Mouse (Mus musculus) limb, embryonic 14.5 days (tissue): ENCODE measurements around the gene Fam19a3. TPM values are rescaled to one million over a fixed set of nuclear protein-coding genes. Genes with fewer than 3 reads are reported as not detected.
"Not testable (repeated sequence)": the region's sequence is repeated elsewhere in the genome, so short reads cannot be mapped to it uniquely, and the experiment has no call there.

Experiments used
- ATAC-seq: fragments of 200-750 bp; cut with Nextera tagmentation; 2 replicates; pipeline ENCODE4 v1.8.0; 2017; ENCODE audit warnings: low read depth, moderate number of reproducible peaks, moderate TSS enrichment; ENCODE audit not compliant: low FRiP score
- DNase-seq: peaks from one replicate; pipeline ENCODE4 v3.0.0-alpha.2; 2015; ENCODE audit warnings: low spot score
- H3K27ac ChIP-seq: fragments of 300-500 bp; sonication (generic); replicated peaks from 2 replicates; pipeline ENCODE4 v1.5.1; 2014; ENCODE audit warnings: low read depth, mild to moderate bottlenecking, low read length, moderate library complexity, mixed read lengths
- H3K27me3 ChIP-seq: fragments of 300-500 bp; sonication (generic); 2 replicates; pipeline ENCODE4 v1.6.1; 2014; ENCODE audit warnings: low read length, mixed read lengths; ENCODE audit not compliant: control insufficient read depth, insufficient read depth
- H3K36me3 ChIP-seq: fragments of 300-500 bp; sonication (generic); 2 replicates; pipeline ENCODE4 v1.6.1; 2014; ENCODE audit warnings: mild to moderate bottlenecking, low read length, moderate library complexity, mixed read lengths; ENCODE audit not compliant: control insufficient read depth, insufficient read depth
- H3K4me1 ChIP-seq: fragments of 300-500 bp; sonication (generic); 2 replicates; pipeline ENCODE4 v1.6.1; 2014; ENCODE audit warnings: antibody characterized with exemption, low read length, mixed read lengths; ENCODE audit not compliant: control insufficient read depth, insufficient read depth
- H3K4me2 ChIP-seq: fragments of 300-500 bp; sonication (generic); replicated peaks from 2 replicates; pipeline ENCODE4 v1.6.1; 2014; ENCODE audit warnings: low read depth, mild to moderate bottlenecking, low read length, moderate library complexity; ENCODE audit not compliant: severe bottlenecking
- H3K4me3 ChIP-seq: fragments of 300-500 bp; sonication (generic); replicated peaks from 2 replicates; pipeline ENCODE4 v1.5.1; 2014; ENCODE audit warnings: low read length
- H3K9ac ChIP-seq: fragments of 300-500 bp; sonication (generic); 2 replicates; pipeline ENCODE4 v1.6.1; 2014; ENCODE audit warnings: mild to moderate bottlenecking, low read depth, low read length, moderate library complexity; ENCODE audit not compliant: severe bottlenecking
- H3K9me3 ChIP-seq: fragments of 300-500 bp; sonication (generic); 2 replicates; pipeline ENCODE4 v1.6.1; 2016; ENCODE audit warnings: low read length; ENCODE audit not compliant: control insufficient read depth
- POLR2A ChIP-seq: fragments of 200-500 bp; IDR thresholded peaks from 2 replicates; pipeline ENCODE4 v1.8.0; 2012; ENCODE audit warnings: inconsistent platforms, mild to moderate bottlenecking, moderate library complexity, borderline replicate concordance; ENCODE audit not compliant: insufficient read depth, insufficient read length; ENCODE audit errors: extremely low read depth
- WGBS: fragments of 180-500 bp; shearing (Covaris S2); extraction: QIAGEN DNeasy Blood & Tissue Kit; methylation state at CpG from one replicate; pipeline ENCODE4 v1.1.7; 2014; 5-methylcytosine and 5-hydroxymethylcytosine counted together
- polyA plus RNA-seq, 2 experiments: library from polyadenylated mRNA; depleted of rRNA in 1 of 2; stranded (reverse) in 1 of 2; unstranded in 1 of 2; fragments of >200 nt; fragmentation: Nextera tagmentation in 1 of 2; extraction: Ambion mirVana in 1 of 2; gene quantifications; 2 replicates each; pipeline versions ENCODE4 v1.2.1 to v1.2.3; 2012 to 2014

Gene Fam19a3
- polyA plus RNA-seq, 2 experiments: 0.26 to 0.93 TPM

GRCm38 (mm10) chr3:104769135-104769534 is 12.5 kb downstream of the Fam19a3 start:
- ATAC-seq (no peak), DNase-seq (no peak)
- 66% methylated on average over 3 of the region's 3 CpGs for WGBS
- Histone ChIP-seq H3K4me3 (no peak overlapping the region), H3K9ac (no peak overlapping the region), H3K27me3 (no peaks in the 10 kb centered on the region), H3K9me3 (no peaks in the 10 kb centered on the region), H3K4me1 (peaks cover 17% of the 10 kb centered on the region), H3K4me2 (no peak overlapping the region), H3K36me3 (no peaks in the 10 kb centered on the region), H3K27ac (no peak overlapping the region)
- TF ChIP-seq POLR2A: no peak

- no peak for TF ChIP-seq POLR2A
- Histone ChIP-seq H3K36me3 (no peaks in the 10 kb centered on the region), H3K4me3 (no peak overlapping the region), H3K9me3 (no peaks in the 10 kb centered on the region), H3K4me2 (no peak overlapping the region), H3K9ac (no peak overlapping the region), H3K4me1 (peaks cover 9% of the 10 kb centered on the region), H3K27me3 (no peaks in the 10 kb centered on the region), H3K27ac (no peak overlapping the region)
- DNase-seq: no peak
- WGBS: 80% methylated on average over 4 of the region's 4 CpGs
- no peak for ATAC-seq
Measured at GRCm38 (mm10) chr3:104767716-104768115, 13.9 kb downstream of the Fam19a3 start.

GRCm38 (mm10) chr3:104767141-104767540 is 14.5 kb downstream of the Fam19a3 start:
- Histone ChIP-seq H3K36me3 (no peaks in the 10 kb centered on the region), H3K9me3 (no peaks in the 10 kb centered on the region), H3K4me3 (no peak overlapping the region), H3K4me1 (peaks cover 9% of the 10 kb centered on the region), H3K27ac (no peak overlapping the region), H3K9ac (no peak overlapping the region), H3K4me2 (no peak overlapping the region), H3K27me3 (no peaks in the 10 kb centered on the region)
- ATAC-seq: no peak
- WGBS: 62% methylated on average over 2 of the region's 2 CpGs
- TF ChIP-seq POLR2A: no peak
- DNase-seq: no peak

GRCm38 (mm10) chr3:104765021-104765420 is 16.6 kb downstream of the Fam19a3 start:
- ATAC-seq: no peak
- H3K9ac ChIP-seq: no peak overlapping the region
- H3K4me1 ChIP-seq: no peaks in the 10 kb centered on the region
- H3K9me3 ChIP-seq: no peaks in the 10 kb centered on the region
- no peak overlapping the region for H3K27ac ChIP-seq
- no peaks in the 10 kb centered on the region for H3K36me3 ChIP-seq
- H3K4me2 ChIP-seq: no peak overlapping the region
- WGBS: 28% methylated on average over 4 of the region's 4 CpGs
- no peaks in the 10 kb centered on the region for H3K27me3 ChIP-seq
- no peak for DNase-seq
- H3K4me3 ChIP-seq: no peak overlapping the region
- TF ChIP-seq POLR2A: no peak

GRCm38 (mm10) chr3:104762103-104762863 is 19.4 kb downstream of the Fam19a3 start:
- not testable (repeated sequence) for H3K9ac ChIP-seq, H3K4me3 ChIP-seq, DNase-seq, H3K9me3 ChIP-seq, H3K27me3 ChIP-seq, H3K27ac ChIP-seq, ATAC-seq, H3K4me1 ChIP-seq, H3K36me3 ChIP-seq, H3K4me2 ChIP-seq
- WGBS: 29% methylated on average over 18 of the region's 20 CpGs
